Mouse (Mus musculus): ENCODE data around the gene Dok5. TPM values are rescaled to one million over a fixed set of nuclear protein-coding genes. Genes with fewer than 3 reads are reported as not detected.
A peak's percentile ranks its signal among the peaks of the same experiment; 100 is the strongest.

Dok5 gene
- polyA plus RNA-seq, 1 experiment from 2014 or later: 12.7 TPM

- Histone ChIP-seq H3K27me3 (no peaks in the 10 kb centered on the region), H3K4me1 (no peaks in the 10 kb centered on the region), H3K9me3 (no peaks in the 10 kb centered on the region), H3K4me3 (no peak overlapping the region), H3K9ac (no peak overlapping the region), H3K27ac (no peak overlapping the region), H3K4me2 (no peak overlapping the region), H3K36me3 (no peaks in the 10 kb centered on the region)
- no peak for ATAC-seq (ENCODE audit: insufficient number of reproducible peaks, low FRiP score, low TSS enrichment, low read depth)
- WGBS: 80% methylated on average over 5 of the region's 5 CpGs
Measured at GRCm38 (mm10) chr2:170864043-170864442, 132.4 kb downstream of the Dok5 start.

- 80% methylated on average over 6 of the region's 6 CpGs for WGBS
- Histone ChIP-seq H3K9ac (no peak overlapping the region), H3K27me3 (no peaks in the 10 kb centered on the region), H3K4me1 (no peaks in the 10 kb centered on the region), H3K4me3 (no peak overlapping the region), H3K4me2 (no peak overlapping the region), H3K9me3 (no peaks in the 10 kb centered on the region), H3K27ac (no peak overlapping the region), H3K36me3 (no peaks in the 10 kb centered on the region)
- ATAC-seq (ENCODE audit: insufficient number of reproducible peaks, low FRiP score, low TSS enrichment, low read depth): no peak
Measured at GRCm38 (mm10) chr2:170864820-170865219, 133.2 kb downstream of the Dok5 start.

- Histone ChIP-seq H3K9me3 (no peaks in the 10 kb centered on the region), H3K9ac (no peak overlapping the region), H3K27me3 (no peaks in the 10 kb centered on the region), H3K4me3 (no peak overlapping the region), H3K4me2 (no peak overlapping the region), H3K27ac (no peak overlapping the region), H3K4me1 (0 out of 2 replicates have a peak, but pooled peaks cover 2% of the 10 kb centered on the region), H3K36me3 (no peaks in the 10 kb centered on the region)
- no peak for ATAC-seq (ENCODE audit: insufficient number of reproducible peaks, low FRiP score, low TSS enrichment, low read depth)
- 81% methylated on average over 15 of the region's 15 CpGs for WGBS
Measured at GRCm38 (mm10) chr2:170870566-170870965, 139.0 kb downstream of the Dok5 start.

GRCm38 (mm10) chr2:170871469-170871868 lies 139.9 kb downstream of the Dok5 start:
- H3K9me3 ChIP-seq: no peaks in the 10 kb centered on the region
- H3K4me2 ChIP-seq: no peak overlapping the region
- no peak overlapping the region for H3K27ac ChIP-seq
- no peak overlapping the region for H3K4me3 ChIP-seq
- H3K9ac ChIP-seq: no peak overlapping the region
- ATAC-seq (ENCODE audit: insufficient number of reproducible peaks, low FRiP score, low TSS enrichment, low read depth): no peak
- 0 out of 2 replicates have a peak, but pooled peaks cover 2% of the 10 kb centered on the region for H3K4me1 ChIP-seq
- 84% methylated on average over 3 of the region's 3 CpGs for WGBS
- no peaks in the 10 kb centered on the region for H3K36me3 ChIP-seq
- no peaks in the 10 kb centered on the region for H3K27me3 ChIP-seq

- Histone ChIP-seq H3K9me3 (no peaks in the 10 kb centered on the region), H3K4me3 (no peak overlapping the region), H3K36me3 (no peaks in the 10 kb centered on the region), H3K4me1 (0 out of 2 replicates have a peak, but pooled peaks cover 2% of the 10 kb centered on the region), H3K9ac (no peak overlapping the region), H3K27ac (no peak overlapping the region), H3K4me2 (no peak overlapping the region), H3K27me3 (peaks cover 5% of the 10 kb centered on the region)
- ATAC-seq (ENCODE audit: insufficient number of reproducible peaks, low FRiP score, low TSS enrichment, low read depth): no peak
- WGBS: 10% methylated on average over 8 of the region's 8 CpGs
Measured at GRCm38 (mm10) chr2:170873382-170873781, 141.8 kb downstream of the Dok5 start.

DNA sequence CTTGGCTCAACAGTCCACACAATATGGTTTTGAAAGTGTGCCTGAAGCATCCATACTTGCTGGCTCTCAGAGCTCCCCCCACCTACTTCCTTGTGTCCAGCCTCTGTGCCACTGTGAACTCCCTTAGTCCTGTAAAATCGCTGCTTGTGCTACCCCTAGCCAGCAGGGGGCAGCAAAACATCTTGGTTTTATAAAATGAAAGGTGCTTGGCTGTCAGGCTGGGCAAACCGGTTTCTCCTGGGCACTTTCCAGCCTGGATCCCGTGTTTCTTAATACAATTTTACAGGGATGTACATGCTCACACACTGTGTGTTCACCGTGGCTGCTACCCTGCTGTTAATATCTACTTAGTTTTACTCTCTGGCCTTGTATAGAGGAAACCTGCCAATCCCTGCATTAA lies 145.9 kb downstream of the Dok5 start:
- Histone ChIP-seq H3K4me3 (no peak overlapping the region), H3K9ac (no peak overlapping the region), H3K36me3 (no peaks in the 10 kb centered on the region), H3K27ac (no peak overlapping the region), H3K27me3 (peaks cover 19% of the 10 kb centered on the region), H3K4me2 (no peak overlapping the region), H3K4me1 (0 out of 2 replicates have a peak, but pooled peaks cover 2% of the 10 kb centered on the region), H3K9me3 (no peaks in the 10 kb centered on the region)
- under 1% methylated on average over 4 of the region's 4 CpGs for WGBS
- ATAC-seq (ENCODE audit: insufficient number of reproducible peaks, low FRiP score, low TSS enrichment, low read depth): peak; percentile 46; the same call in 1 of the 2 replicates

DNA sequence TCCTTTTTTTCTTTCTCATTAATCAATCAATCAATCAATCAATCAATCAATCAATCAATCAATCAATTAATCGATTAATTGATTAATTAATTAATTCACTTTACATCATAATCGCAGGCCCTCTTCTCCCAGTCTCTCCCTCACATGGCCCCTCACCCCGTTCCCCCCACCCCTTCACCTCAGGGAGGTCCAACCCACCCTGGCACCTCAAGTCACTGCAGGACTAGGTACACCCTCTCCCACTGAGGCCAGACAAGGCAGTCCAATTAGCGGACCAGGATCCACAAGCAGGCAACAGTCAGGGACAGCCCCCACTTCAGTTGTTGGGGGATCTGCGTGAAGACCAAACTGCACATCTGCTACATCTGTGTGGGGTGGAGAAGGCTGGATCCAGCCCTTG lies 146.3 kb downstream of the Dok5 start:
- Histone ChIP-seq H3K4me1 (0 out of 2 replicates have a peak, but pooled peaks cover 2% of the 10 kb centered on the region), H3K4me3 (no peak overlapping the region), H3K36me3 (no peaks in the 10 kb centered on the region), H3K27me3 (peaks cover 19% of the 10 kb centered on the region), H3K9ac (no peak overlapping the region), H3K4me2 (no peak overlapping the region), H3K27ac (no peak overlapping the region), H3K9me3 (no peaks in the 10 kb centered on the region)
- WGBS: 65% methylated on average over 5 of the region's 5 CpGs
- no peak for ATAC-seq (ENCODE audit: insufficient number of reproducible peaks, low FRiP score, low TSS enrichment, low read depth)

GRCm38 (mm10) chr2:170884209-170884801 lies 152.7 kb downstream of the Dok5 start:
- H3K9ac ChIP-seq: no peak overlapping the region
- H3K27me3 ChIP-seq: 0 out of 2 replicates have a peak, but pooled peaks cover 6% of the 10 kb centered on the region
- H3K9me3 ChIP-seq: no peaks in the 10 kb centered on the region
- 51% methylated on average over 4 of the region's 4 CpGs for WGBS
- no peak overlapping the region for H3K4me3 ChIP-seq
- no peaks in the 10 kb centered on the region for H3K4me1 ChIP-seq
- H3K36me3 ChIP-seq: no peaks in the 10 kb centered on the region
- no peak overlapping the region for H3K4me2 ChIP-seq
- no peak for ATAC-seq (ENCODE audit: insufficient number of reproducible peaks, low FRiP score, low TSS enrichment, low read depth)
- H3K27ac ChIP-seq: no peak overlapping the region

DNA sequence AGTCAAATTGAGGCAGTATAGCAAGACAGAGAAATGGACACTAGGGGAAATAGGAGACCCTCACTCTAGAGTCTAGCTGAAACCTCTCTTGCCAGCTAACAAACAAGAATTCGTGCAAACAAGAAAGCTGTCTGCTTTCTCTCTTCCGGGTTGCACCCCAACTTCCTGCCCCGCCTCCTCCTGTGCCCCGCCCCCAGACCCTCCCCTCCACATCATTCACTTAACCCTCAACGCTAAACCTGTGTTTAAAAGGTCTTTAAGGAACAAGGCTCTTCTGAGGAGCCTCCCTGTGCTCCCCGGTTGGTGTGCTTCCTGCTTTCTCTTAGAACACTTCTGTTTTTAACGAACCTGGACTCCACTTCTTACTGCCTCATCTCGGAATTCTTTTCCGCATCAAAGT lies 156.4 kb downstream of the Dok5 start:
- H3K9me3 ChIP-seq: no peaks in the 10 kb centered on the region
- no peaks in the 10 kb centered on the region for H3K27me3 ChIP-seq
- no peak for ATAC-seq (ENCODE audit: insufficient number of reproducible peaks, low FRiP score, low TSS enrichment, low read depth)
- H3K27ac ChIP-seq: no peak overlapping the region
- H3K9ac ChIP-seq: no peak overlapping the region
- no peaks in the 10 kb centered on the region for H3K4me1 ChIP-seq
- 48% methylated on average over 9 of the region's 9 CpGs for WGBS
- H3K4me2 ChIP-seq: peak overlapping the region; percentile 14; the same call in 1 of the 2 replicates
- H3K36me3 ChIP-seq: no peaks in the 10 kb centered on the region
- H3K4me3 ChIP-seq: peak overlapping the region; percentile 15; the same call in 1 of the 2 replicates

GRCm38 (mm10) chr2:170895096-170895495 lies 163.5 kb downstream of the Dok5 start:
- WGBS: 73% methylated on average over 8 of the region's 8 CpGs
- Histone ChIP-seq H3K4me2 (no peak overlapping the region), H3K9me3 (no peaks in the 10 kb centered on the region), H3K27me3 (no peaks in the 10 kb centered on the region), H3K4me3 (no peak overlapping the region), H3K36me3 (no peaks in the 10 kb centered on the region), H3K4me1 (no peaks in the 10 kb centered on the region), H3K9ac (no peak overlapping the region), H3K27ac (no peak overlapping the region)
- ATAC-seq (ENCODE audit: insufficient number of reproducible peaks, low FRiP score, low TSS enrichment, low read depth): no peak

DNA sequence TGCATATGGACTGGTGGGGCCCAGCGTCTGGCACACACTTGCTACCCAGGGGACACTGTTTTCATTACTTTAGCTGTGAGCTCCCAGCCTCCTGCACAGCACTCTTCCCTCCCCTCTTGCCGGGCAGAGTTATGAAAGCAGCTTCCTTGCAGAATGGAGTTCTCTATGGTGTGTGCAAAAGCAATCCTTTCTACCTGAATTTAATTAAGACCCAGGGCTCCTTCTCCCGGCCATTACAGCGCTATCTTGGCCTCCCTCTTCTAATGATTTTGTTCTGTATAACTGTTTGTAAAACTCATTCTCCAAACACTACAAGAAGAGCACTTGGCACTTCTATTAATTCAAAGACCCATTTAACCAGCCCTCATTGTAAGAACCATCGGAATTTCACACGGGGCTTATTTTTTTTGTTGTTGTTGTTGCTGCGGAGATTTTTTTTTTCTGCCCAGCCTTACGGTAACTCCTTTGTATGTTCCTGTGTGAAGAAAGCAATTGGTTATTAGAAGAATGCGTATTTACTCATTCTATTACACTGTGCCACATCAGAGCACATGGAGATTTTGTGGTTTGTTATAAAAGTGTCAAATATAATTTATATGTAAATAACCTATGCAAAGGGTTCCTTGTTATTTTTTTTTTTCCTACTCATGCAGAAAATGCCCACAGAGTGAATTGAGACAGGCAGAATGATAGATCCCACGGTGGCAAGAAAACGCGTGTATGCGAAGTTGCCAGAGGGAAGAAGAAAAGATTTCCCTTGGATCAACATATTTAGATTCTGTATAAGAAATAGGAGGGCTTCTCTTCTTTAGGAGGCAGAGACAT lies 170.8 kb downstream of the Dok5 start:
- Histone ChIP-seq H3K9ac (no peak overlapping the region), H3K9me3 (no peaks in the 10 kb centered on the region), H3K27me3 (no peaks in the 10 kb centered on the region), H3K4me3 (no peak overlapping the region), H3K4me1 (peaks cover 5% of the 10 kb centered on the region; the same call in 1 of the 2 replicates), H3K4me2 (no peak overlapping the region), H3K36me3 (no peaks in the 10 kb centered on the region), H3K27ac (no peak overlapping the region)
- WGBS: 30% methylated on average over 13 of the region's 13 CpGs
- ATAC-seq (ENCODE audit: insufficient number of reproducible peaks, low FRiP score, low TSS enrichment, low read depth): no peak

- no peak overlapping the region for H3K9ac ChIP-seq
- H3K4me3 ChIP-seq: no peak overlapping the region
- no peak overlapping the region for H3K4me2 ChIP-seq
- no peak for ATAC-seq (ENCODE audit: insufficient number of reproducible peaks, low FRiP score, low TSS enrichment, low read depth)
- H3K27me3 ChIP-seq: no peaks in the 10 kb centered on the region
- no peak overlapping the region for H3K27ac ChIP-seq
- peaks cover 5% of the 10 kb centered on the region; the same call in 1 of the 2 replicates for H3K4me1 ChIP-seq
- WGBS: 59% methylated on average over 7 of the region's 7 CpGs
- H3K9me3 ChIP-seq: no peaks in the 10 kb centered on the region
- no peaks in the 10 kb centered on the region for H3K36me3 ChIP-seq
Measured at GRCm38 (mm10) chr2:170903029-170903306, 171.4 kb downstream of the Dok5 start.
